Mouse (Mus musculus): ENCODE results near the gene 4930426L09Rik.

DNA sequence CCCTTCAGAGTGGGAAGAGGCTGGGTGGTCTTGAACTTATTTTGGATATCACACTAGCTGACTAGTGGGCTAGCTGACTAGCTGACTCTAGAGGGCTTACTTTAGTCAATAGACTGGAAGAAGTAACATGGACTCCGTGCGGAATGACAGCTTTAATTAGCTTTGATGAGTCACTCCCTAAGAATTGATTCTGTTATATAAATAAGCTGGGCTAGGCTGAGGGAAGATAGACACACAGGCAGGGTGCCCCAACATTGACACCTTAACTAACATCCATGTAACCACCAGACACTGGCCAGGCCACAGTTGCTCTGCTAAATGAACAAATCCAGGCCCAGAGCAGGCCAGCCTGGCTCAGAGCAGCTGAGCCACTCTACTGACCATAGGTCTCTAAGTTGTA, 26.7 kb downstream of the 4930426L09Rik start:
- TF ChIP-seq CTCF (IDR thresholded peaks at IDR 0.05; ENCODE audit: low read depth, low read length) = no peak
- TF ChIP-seq POLR2A (IDR thresholded peaks at IDR 0.05; ENCODE audit: insufficient read depth, low read length) = no peak
- no peak for TF ChIP-seq EP300 (IDR thresholded peaks at IDR 0.05; ENCODE audit: insufficient read depth, low read depth, low read length)

Data from ES-Bruce4 (cell line).